Mouse (Mus musculus) spleen, adult 2 months (tissue): Measurements from ENCODE around the gene Nab1.

ENCODE experiments used
- CTCF ChIP-seq: fragments of 200-500 bp; IDR thresholded peaks from 2 replicates; pipeline ENCODE4 v1.5.1; 2011; ENCODE audit warnings: mild to moderate bottlenecking, inconsistent platforms; ENCODE audit not compliant: insufficient read depth, insufficient read length, insufficient replicate concordance; ENCODE audit errors: extremely low read depth
- POLR2A ChIP-seq: fragments of 200-500 bp; IDR thresholded peaks from 2 replicates; pipeline ENCODE4 v1.6.1; 2011; ENCODE audit warnings: low read depth, low read length, inconsistent platforms

GRCm38 (mm10) chr1:52463305-52463704 lies 37.2 kb downstream of the Nab1 start:
- TF ChIP-seq CTCF (no peak), POLR2A (no peak)
